Mouse (Mus musculus) layer of hippocampus, adult 11-12 months (tissue): ENCODE data around the gene Olfr507.
"Not testable (repeated sequence)": the region's sequence is repeated elsewhere in the genome, so short reads cannot be mapped to it uniquely, and the experiment has no call there.

Experiments used
- DNase-seq: peaks from one replicate; pipeline ENCODE4 v3.0.0; 2022; ENCODE audit warnings: low spot score

Olfr507 gene

DNA sequence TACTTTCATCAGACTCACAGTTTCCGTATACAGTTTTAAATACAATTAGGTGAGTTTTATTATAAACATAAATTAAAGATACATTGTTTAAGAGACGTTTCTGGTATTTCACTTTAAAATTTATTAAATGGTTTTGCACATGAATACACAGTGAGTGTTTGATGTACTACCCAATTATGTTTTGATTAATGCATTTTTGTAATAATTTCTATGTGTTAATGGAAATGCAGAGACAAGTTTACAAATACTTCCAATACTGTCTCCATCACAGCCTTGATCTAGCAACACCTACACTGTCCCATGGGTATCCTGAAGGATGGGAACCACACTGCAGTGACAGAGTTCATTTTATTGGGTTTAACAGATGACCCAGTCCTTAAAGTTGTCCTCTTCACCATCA lies at the start of gene Olfr507:
Olfr507 (plus strand) TSS at position 301 of the 400 bp plus-strand sequence.
- no peak for DNase-seq

DNA sequence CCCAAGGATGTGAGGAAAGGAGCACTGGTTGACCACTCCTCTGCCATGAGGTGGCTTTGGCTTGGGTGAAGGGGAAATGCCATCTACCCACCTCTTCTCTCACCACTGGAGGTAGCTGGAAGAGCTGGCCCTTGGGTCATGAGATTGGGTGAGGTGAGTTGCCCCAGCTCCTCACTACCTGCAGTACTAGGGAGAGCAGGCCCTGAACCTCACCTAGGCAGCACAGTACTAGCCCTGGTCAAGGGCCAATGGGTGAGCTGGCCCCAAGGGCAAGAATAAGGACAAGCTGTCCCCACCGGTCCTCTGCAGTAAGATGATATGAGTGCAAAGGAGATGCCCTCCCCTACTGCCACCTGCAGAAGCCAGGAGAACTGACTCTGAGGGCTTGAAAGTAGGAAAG lies 31.8 kb upstream of the Olfr507 start:
- DNase-seq, result no peak

DNA sequence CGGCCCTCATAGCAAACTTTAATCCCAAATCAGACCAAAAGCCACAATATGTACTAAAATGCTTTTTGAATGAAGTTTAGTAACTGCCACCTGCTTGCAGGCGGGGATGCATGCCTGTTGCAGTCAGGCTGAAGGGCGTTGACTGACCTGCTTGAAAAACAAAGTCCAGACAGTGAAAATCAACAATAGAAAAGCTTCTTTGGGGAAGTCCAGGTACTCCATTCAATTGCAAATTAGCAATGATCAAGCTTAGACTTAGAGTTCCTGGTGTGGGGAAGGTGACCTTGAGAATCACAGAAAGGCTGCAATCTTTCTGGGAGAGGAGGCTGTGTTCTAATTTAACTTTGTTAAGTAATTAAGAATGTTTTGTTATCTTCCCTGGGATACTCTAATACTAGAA lies 19.7 kb upstream of the Olfr507 start:
- not testable (repeated sequence) for DNase-seq

DNA sequence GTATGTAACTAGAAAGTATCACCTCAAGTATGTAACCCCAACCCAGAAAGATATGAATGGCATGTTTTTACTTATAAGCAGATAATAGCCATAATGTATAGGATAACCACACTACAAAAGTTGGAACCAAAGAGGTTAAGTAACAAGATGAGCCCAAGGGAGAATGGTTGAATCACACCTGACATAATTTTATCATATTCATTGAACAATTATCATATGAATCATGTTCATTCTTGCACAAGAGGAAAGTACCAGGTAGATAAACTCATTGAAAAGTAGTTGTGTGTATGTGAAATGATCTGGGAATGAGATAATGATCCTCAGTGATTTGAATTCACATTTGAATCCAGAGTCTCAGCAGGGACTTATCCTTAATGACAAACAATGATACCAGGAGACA lies 11.1 kb upstream of the Olfr507 start, which contains the start of gene Olfr506:
Olfr506 (plus strand) TSS at position 301 of the 400 bp plus-strand sequence.
- no peak for DNase-seq

DNA sequence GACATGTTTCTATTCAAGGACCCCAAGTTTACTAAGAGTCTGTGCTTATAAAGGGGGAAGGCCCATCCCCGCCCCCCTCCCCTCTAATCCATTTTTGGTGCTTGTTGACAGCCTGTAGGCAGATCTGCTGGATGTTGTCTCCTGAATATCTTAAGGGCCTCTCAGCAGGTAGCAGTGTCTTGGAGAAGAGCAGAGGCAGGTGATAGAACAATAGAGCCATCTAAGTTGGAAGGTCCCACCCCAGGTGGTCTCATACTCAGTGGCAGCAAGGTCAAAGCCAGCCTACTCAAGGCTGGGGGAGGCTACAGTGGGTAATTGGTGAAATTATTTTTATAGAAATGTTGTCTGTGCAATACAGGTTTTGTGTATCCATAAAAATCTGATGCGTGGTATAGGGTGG lies 7.5 kb upstream of the Olfr507 start:
- DNase-seq, result no peak

DNA sequence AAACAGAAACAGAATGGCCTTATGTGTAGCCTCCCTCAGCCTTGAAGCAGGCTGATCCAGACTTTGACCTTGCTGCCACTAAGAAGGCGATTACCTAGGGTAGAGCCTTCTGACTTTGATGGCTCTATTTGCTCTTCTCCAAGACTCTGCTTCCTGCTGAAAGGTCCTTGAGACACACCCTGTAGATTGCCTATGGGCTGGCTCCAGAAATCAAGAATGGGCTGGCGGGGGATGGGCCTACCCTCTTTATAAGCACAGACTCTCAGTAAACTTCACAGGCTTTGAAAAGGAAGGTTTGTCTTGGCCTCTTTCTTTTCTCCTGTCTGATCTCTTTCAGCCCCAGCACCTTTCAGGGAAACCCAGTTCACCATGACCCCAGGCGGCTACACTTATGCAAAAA lies 4.8 kb upstream of the Olfr507 start:
- DNase-seq, result not testable (repeated sequence)

DNA sequence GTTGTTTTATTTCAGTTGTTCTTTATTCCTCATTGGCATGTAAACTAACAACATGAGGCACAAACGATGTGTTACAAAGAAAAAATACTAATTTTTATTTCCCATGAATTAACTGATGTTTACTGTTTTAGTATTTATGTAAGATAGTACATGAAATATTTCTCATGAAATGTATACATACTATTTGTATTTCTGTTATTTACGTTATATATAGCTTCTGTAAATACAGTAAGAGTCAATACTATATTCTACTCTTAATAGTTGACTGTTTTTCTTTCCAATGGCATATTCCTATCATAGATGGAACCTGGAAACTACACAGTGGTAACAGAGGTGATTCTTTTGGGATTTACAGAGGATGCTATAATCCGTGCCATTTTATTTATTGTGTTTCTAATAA lies 8.1 kb downstream of the Olfr507 start, which contains the start of gene Olfr508:
Olfr508 (plus strand) TSS at position 301 of the 400 bp plus-strand sequence.
- DNase-seq, result no peak

DNA sequence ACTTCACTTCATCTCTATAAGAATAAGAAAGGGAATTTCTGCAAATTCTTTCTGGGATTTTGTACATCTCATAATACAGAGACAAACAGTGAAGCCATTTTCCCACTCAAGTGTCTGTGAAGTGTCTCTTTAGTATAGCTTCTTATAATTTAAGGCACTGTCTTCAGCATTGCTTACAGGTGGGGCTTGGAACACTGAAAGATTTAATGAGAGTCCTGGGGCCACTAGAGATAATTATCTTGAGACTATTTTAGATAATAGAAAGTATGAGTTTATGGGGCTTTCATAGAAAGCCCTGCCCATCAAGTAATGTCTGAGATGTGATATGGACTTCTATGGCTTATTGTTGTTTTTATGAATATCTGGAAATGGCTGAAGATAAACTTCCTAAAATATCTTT lies 30.2 kb downstream of the Olfr507 start, which contains the start of gene Olfr509:
Olfr509 (minus strand) TSS at position 101 of the 400 bp plus-strand sequence.
- DNase-seq, result no peak

DNA sequence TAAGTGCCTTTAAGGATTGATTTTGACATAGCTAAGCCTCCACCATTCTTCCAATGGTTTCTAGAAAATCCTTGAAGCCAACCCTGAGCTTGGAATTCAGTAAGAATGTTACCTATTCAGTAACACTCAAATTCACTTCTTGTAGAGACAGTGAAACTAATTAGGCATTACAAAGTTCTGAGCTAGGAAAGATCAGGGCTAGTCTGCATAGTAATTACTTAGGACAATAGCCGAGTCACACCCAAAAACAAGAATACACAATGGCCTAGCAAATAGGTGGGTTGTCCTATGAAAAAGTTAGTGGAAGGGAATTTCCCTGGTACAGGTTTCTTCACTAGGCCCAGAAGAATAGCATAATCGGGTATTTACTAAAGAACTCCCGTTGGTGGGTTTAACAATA lies 40.8 kb downstream of the Olfr507 start:
- DNase-seq, result no peak

DNA sequence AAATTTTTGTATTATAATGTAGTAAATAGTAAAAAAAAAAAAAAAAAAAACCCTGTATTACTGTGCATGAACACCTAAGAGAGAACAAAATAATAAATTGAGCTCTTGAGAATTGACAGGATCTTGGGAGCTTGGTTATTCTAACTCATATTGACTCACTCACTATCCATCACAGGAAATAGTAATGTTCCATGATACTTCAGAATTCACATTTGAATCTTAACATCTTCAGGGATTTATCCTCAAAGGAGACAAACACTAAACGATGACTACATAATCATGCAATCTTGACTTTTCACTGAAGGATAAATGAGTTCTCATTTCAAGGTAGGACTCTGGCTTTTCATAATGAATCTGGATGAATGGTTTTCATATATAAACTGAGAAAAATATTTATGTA lies 44.5 kb downstream of the Olfr507 start, which contains the start of gene Olfr510:
Olfr510 (plus strand) TSS at position 301 of the 400 bp plus-strand sequence.
- no peak for DNase-seq

DNA sequence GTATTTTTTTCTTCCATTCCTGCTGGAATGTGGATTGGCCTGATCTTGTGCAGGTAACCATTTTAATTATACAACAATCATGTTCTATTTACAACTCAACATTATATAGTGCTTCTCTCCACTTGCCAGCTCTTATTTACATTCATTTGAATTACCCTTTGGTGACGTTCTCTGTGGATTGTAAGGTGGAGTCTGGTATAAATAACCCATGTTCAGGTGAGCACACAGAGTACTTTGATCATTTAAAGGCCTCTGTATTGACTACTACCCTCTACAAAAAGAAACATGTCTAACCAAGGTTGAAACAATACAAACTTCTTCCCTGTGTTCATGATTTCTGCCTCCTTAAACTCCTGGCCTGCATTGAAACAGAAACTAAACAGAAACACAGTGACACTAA lies 49.4 kb downstream of the Olfr507 start:
- no peak for DNase-seq
